Mouse (Mus musculus) layer of hippocampus, adult 8-10 months (tissue): Measurements from ENCODE around the gene Cel. TPM values are rescaled to one million over a fixed set of nuclear protein-coding genes. Genes with fewer than 3 reads are reported as not detected.

ENCODE experiments used
- DNase-seq, 2 experiments: peaks; one replicate each; pipeline ENCODE4 v3.0.0; 2022; ENCODE audit warnings: low spot score in 2 of 2
- total RNA-seq, 4 experiments: library from RNA; stranded (reverse); gene quantifications; 2 replicates each; pipeline ENCODE4 v1.2.4; 2022

The Cel gene
- total RNA-seq, 4 experiments from 2014 or later = not detected

GRCm38 (mm10) chr2:28585043-28585571 is 21.9 kb upstream of the Cel start:
- peak; percentile 66 to 84 for DNase-seq

DNA sequence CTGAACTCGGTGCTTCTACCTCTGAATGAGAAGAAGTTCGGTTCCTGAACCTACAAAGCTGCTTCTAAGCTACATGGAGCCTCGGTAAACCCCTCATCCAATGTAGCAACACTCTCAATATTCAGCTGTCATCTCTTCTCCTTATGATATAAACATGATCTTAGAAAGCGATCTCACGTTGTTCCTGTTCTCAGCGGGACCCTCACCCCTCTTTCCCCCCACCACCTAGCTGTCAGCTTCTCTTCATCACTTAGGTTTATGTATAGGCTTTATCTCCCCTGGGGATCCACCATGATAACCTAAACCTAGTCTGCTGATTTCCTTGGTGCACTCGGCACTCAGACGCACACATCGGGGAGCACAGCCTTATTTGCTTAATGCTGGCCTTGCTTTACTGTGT is 20.4 kb upstream of the Cel start, which contains the start of gene Gtf3c5:
Gene Gtf3c5, minus strand, starts transcription at position 101 of the 400 bp plus-strand sequence.
- no peak for DNase-seq

- DNase-seq = peak; percentile 79 to 86
Measured at GRCm38 (mm10) chr2:28582647-28583353, 19.6 kb upstream of the Cel start.

- DNase-seq = no peak
Measured at GRCm38 (mm10) chr2:28578003-28578402, 14.8 kb upstream of the Cel start.

DNA sequence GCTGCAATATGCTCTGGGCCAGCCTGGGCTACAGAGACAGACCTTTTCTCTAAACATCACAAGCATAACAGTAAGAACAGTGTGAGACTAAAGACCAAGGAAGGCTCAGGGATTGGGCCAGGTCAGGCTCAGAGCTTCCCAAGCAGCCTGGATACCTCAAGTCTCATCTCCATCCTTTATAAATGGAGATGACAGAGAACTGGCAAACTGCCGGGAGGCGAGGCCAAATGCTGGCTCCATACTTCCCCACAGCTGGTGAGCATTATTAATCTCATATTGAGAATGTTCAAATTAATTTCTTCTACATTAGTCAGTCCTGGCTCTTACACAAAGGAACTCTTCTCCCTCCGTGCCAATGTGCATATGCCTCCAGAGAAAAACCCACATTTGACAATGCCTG is 13.6 kb upstream of the Cel start:
- DNase-seq = peak; percentile 45 to 66

DNA sequence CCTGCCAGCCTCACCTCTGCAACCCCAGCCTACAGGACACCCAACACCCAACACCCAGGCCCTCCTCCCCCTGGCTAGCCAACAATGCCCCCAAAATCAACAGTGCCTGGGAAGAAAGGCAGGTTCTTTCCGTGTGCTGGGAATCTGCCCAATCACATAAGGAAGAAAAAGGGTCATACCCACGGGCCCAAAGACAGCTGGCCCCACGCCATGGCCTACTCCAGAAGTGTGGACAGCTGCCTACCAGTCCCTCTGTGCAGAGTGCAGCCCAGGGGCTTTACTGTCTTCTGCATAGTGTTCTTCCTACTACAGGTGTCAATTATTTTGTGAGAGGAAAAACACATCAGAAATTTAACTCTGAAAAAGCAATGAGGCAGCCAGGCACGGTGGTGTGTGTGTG is 12.1 kb upstream of the Cel start:
- DNase-seq = no peak

DNA sequence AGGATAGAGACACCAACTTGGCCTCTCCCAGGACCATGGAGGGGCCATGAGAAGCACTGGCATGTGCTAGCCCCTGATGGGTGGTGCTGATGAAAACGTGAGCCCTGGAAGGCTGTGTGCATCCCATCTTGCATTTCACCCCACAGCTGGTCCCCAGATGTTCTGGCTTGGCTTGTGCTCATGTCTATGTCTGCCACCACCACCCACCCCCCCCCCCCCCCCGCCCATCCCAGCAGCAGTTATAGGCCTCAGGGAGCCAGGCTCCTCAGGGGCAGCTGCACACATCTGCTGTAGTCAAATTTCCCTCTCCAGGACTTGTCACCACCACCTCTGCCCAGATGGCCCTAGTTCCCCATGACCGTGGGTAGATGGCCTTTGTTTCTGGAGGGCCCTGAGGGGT is 6.7 kb upstream of the Cel start:
- DNase-seq = no peak

DNA sequence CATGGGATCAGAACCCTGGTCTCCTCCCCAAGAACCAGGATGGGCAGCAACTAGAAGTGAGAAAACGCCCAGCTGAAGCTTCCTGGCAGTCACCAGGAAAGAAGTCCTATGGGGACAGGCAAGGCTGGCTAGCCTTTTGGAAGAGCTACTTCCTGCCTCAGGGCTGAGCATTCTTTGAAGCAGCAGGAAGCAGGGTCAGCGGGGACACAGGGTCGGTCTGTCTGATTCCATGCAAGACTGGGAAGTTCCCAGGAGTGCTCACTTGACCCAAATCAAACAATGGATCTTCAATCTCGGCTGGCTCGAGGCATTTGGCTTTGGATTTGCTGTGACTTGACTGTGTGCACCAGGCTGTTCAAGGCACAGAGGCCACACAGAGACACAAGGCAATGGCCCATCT is 3.3 kb upstream of the Cel start:
- DNase-seq = no peak

DNA sequence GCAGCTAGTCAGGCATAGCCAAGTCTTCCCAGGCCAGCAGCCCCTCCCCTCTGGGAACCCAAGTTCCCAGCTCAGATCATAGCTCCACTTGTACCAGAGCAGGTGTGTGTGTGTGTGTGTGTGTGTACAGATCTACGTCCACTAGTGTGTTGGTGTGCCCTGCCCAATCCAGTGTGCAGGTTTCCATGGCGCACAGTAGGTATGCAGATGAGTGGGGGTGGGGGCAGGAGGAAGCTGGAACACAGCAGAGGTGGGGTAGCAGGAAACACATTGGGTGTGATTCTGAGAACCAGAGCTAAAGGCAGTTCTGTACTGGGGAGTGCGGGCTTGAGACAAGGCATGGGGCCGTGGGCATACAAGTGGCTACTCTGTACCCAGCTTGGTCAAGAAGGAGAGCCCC is 1.2 kb upstream of the Cel start:
- no peak for DNase-seq

GRCm38 (mm10) chr2:28563830-28564229 is 627 bp upstream of the Cel start:
- DNase-seq = no peak

GRCm38 (mm10) chr2:28557452-28557851 is 5.8 kb downstream of the Cel start:
- no peak for DNase-seq

GRCm38 (mm10) chr2:28552301-28552700 is 10.9 kb downstream of the Cel start:
- DNase-seq = no peak

DNA sequence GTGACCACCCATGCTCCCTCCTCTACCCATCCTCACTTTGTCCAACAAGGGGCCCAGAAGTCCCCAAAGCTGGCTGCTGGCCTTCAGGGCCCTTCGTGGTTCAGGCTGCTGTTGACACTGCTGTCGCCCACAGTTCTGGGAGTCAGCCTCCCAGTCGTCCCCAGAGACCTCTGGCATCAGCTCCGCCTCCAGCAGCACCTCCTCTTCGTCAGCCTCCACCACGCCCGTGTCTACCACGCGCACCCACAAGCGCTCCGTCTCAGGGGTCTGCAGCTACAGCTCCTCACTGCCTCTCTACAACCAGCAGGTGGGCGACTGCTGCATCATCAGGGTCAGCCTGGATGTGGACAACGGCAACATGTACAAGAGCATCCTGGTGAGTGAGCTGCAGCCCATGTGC is 14.0 kb downstream of the Cel start:
- no peak for DNase-seq

DNA sequence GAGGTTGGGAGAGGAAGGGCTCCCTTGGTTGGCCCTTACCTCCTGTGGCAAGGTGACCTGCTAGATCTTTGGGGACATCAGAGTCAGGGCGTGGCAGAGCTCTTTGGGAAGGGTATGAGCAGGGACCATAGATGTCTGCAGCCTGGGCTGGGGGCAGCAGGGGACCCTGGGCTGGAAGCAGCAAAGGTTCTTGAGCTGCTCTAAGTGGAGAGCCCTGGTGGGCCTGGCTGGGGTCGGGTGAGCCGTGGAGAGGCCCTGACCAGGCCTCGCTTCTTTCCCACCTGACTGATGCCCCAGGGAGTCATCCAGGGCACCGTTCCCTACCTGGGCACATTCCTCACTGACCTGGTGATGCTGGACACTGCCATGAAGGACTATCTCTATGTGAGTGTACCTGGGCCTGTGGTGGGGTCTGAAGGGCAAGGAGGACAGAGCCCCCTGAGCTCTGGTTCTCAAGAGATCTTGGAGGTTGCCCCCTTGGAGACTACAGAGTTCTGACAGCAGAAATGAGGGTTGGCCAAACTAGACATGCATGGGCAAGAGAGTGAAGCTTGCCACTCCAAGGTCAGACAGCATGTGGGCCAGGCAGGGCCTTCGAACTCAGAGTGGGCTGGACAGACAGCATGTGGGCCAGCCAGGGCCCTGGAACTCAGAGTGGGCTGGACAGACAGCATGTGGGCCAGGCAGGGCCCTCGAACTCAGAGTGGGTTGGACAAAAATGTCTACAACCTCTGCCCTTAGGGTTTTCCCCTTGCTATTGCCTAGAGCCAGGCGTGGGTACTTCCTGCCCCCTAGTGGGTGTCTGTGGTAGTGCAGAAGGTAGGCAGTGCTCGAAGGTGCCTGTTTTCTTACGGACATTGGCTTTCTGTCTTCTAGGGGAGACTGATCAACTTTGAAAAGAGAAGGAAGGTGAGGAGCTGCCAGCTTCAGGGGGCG is 15.7 kb downstream of the Cel start:
- peak in 1 of 2 experiments; percentile 80 for DNase-seq

GRCm38 (mm10) chr2:28546560-28546959 is 16.6 kb downstream of the Cel start:
- DNase-seq = no peak

GRCm38 (mm10) chr2:28545976-28546375 is 17.2 kb downstream of the Cel start:
- DNase-seq = no peak

GRCm38 (mm10) chr2:28543894-28544293 is 19.3 kb downstream of the Cel start:
- no peak for DNase-seq

DNA sequence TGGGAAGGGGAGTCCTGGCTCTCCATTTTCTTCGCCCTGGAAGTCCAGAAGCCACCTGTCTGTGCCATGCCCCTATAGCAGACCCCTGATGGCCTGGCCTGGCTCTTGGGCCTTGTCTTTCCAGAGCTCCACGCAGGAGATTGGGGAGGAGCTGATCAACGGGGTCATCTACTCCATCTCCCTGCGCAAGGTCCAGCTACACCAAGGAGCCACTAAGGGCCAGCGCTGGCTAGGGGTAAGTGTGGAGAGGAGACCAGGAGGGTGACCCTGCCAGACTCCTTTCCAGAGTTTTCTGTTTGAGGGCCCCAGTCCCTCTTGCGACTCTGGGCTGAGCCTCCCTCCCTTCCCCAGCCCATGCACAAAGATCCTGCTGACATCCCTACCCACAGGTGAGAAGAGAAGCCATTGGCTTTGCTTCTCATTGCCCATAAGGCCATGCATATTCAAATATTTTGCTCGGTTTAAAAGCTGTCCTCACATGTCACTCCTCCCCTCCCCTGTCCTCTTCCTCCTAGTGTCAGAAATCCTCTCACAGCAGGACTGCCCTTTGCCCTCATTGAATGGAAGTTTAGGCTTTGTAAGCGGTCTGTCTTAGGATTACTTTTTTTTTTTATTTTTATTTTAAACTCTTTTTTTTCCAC is 22.5 kb downstream of the Cel start:
- DNase-seq = no peak

- DNase-seq = no peak
Measured at GRCm38 (mm10) chr2:28539949-28540348, 23.3 kb downstream of the Cel start.

GRCm38 (mm10) chr2:28539206-28539605 is 24.0 kb downstream of the Cel start:
- peak; percentile 82 to 84 for DNase-seq

- DNase-seq = no peak
Measured at GRCm38 (mm10) chr2:28538817-28539128, 24.4 kb downstream of the Cel start.
